Mouse (Mus musculus) midbrain, postnatal 0 days (tissue): ENCODE data around the gene Cnp. TPM values are rescaled to one million over a fixed set of nuclear protein-coding genes. Genes with fewer than 3 reads are reported as not detected.

Experiments used
- ATAC-seq: fragments of 200-750 bp; cut with Nextera tagmentation; 2 replicates; pipeline ENCODE4 v1.8.0; 2017; ENCODE audit warnings: moderate number of reproducible peaks, mild to moderate bottlenecking, moderate TSS enrichment, moderate library complexity; ENCODE audit not compliant: low FRiP score
- DNase-seq: peaks from one replicate; pipeline ENCODE4 v3.0.0-alpha.2; 2015; ENCODE audit warnings: low spot score
- H3K27ac ChIP-seq: fragments of 300-500 bp; sonication (generic); 2 replicates; pipeline ENCODE4 v1.5.1; 2014; ENCODE audit warnings: low read depth, mild to moderate bottlenecking, low read length, mixed read lengths
- H3K27me3 ChIP-seq: fragments of 300-500 bp; sonication (generic); 2 replicates; pipeline ENCODE4 v1.6.1; 2014; ENCODE audit warnings: low read length, control low read depth, mixed read lengths; ENCODE audit not compliant: insufficient read depth
- H3K36me3 ChIP-seq: fragments of 300-500 bp; sonication (generic); 2 replicates; pipeline ENCODE4 v1.6.1; 2014; ENCODE audit warnings: low read length, control low read depth, mixed read lengths; ENCODE audit not compliant: insufficient read depth
- H3K4me1 ChIP-seq: fragments of 300-500 bp; sonication (generic); 2 replicates; pipeline ENCODE4 v1.6.1; 2014; ENCODE audit warnings: mild to moderate bottlenecking, control low read depth, antibody characterized with exemption, low read length, mixed read lengths; ENCODE audit not compliant: insufficient read depth
- H3K4me2 ChIP-seq: fragments of 300-500 bp; sonication (generic); 2 replicates; pipeline ENCODE4 v1.6.1; 2014; ENCODE audit warnings: low read depth, mild to moderate bottlenecking, low read length, mixed read lengths; ENCODE audit not compliant: poor library complexity, severe bottlenecking
- H3K4me3 ChIP-seq: fragments of 300-500 bp; sonication (generic); 2 replicates; pipeline ENCODE4 v1.5.1; 2014; ENCODE audit warnings: low read depth, mild to moderate bottlenecking, low read length, moderate library complexity
- H3K9ac ChIP-seq: fragments of 300-500 bp; sonication (generic); replicated peaks from 2 replicates; pipeline ENCODE4 v1.6.1; 2014; ENCODE audit warnings: mild to moderate bottlenecking, low read length, moderate library complexity, mixed read lengths; ENCODE audit not compliant: poor library complexity, severe bottlenecking
- H3K9me3 ChIP-seq: fragments of 300-500 bp; sonication (generic); 2 replicates; pipeline ENCODE4 v1.6.1; 2016; ENCODE audit warnings: low read length, control low read depth
- CTCF ChIP-seq: IDR thresholded peaks from 2 replicates; pipeline ENCODE4 v1.5.1; 2016; ENCODE audit warnings: antibody characterized with exemption, mild to moderate bottlenecking
- WGBS: fragments of 180-500 bp; shearing (Covaris S2); extraction: QIAGEN DNeasy Blood & Tissue Kit; methylation state at CpG from one replicate; pipeline ENCODE4 v1.1.7; 2014; 5-methylcytosine and 5-hydroxymethylcytosine counted together
- polyA plus RNA-seq: library from polyadenylated mRNA; unstranded; fragments of >200 nt; fragmentation: Nextera tagmentation; extraction: Ambion mirVana; gene quantifications from 2 replicates; pipeline ENCODE4 v1.2.1, GENCODE M21; 2015
- total RNA-seq: library from RNA; depleted of rRNA; stranded (reverse); fragments of >200 nt; gene quantifications from 2 replicates; pipeline ENCODE4 v1.2.3, GENCODE M21; 2014; rRNA removed

Cnp gene
- total and polyA plus RNA-seq, 2 experiments from 2014 or later: 65.3 to 68.8 TPM

DNA sequence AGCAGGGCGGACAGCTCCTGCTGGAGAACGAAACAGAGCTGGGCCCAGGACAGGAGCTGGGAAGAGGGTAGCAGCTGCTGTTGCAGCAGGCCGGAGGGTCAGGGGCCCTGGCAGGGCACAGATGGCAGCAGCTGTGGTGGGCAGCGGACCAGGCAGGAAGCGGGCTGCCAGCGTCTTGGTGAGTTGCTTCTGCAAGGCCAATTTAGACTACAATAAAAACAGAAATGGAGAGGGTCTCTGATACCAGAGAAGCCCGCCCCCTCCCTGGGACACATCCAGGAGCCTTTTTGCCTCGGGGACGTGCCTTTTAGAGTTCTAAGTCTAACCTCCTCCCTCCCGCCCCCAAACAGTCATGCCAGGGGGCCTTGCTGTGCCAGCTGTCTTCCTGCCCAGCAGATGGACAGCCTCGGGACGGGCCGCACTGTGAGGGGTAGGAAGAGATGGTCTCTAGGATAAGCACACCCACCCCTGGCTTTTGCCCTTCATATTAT lies 54.2 kb downstream of the Cnp start:
- Histone ChIP-seq H3K36me3 (peaks cover 13% of the 10 kb centered on the region), H3K4me2 (no peak overlapping the region), H3K27ac (no peak overlapping the region), H3K4me1 (no peaks in the 10 kb centered on the region; the same call in 1 of the 2 replicates), H3K27me3 (no peaks in the 10 kb centered on the region), H3K9me3 (no peaks in the 10 kb centered on the region), H3K9ac (0 out of 2 replicates have a peak overlapping the region, but pooled peaks have one; percentile 39), H3K4me3 (no peak overlapping the region)
- no peak for TF ChIP-seq CTCF
- ATAC-seq: no peak
- peak; percentile 68 for DNase-seq
- WGBS: 43% methylated on average over 13 of the region's 13 CpGs

- H3K36me3 ChIP-seq: no peaks in the 10 kb centered on the region
- no peak for TF ChIP-seq CTCF
- no peaks in the 10 kb centered on the region for H3K4me1 ChIP-seq
- H3K27ac ChIP-seq: no peak overlapping the region
- H3K27me3 ChIP-seq: no peaks in the 10 kb centered on the region
- WGBS: 74% methylated on average over 7 of the region's 7 CpGs
- ATAC-seq (no peak), DNase-seq (no peak)
- H3K4me3 ChIP-seq: no peak overlapping the region
- H3K9me3 ChIP-seq: no peaks in the 10 kb centered on the region
- H3K4me2 ChIP-seq: no peak overlapping the region
- H3K9ac ChIP-seq: no peak overlapping the region
Measured at GRCm38 (mm10) chr11:100634530-100634929, 59.8 kb downstream of the Cnp start.

DNA sequence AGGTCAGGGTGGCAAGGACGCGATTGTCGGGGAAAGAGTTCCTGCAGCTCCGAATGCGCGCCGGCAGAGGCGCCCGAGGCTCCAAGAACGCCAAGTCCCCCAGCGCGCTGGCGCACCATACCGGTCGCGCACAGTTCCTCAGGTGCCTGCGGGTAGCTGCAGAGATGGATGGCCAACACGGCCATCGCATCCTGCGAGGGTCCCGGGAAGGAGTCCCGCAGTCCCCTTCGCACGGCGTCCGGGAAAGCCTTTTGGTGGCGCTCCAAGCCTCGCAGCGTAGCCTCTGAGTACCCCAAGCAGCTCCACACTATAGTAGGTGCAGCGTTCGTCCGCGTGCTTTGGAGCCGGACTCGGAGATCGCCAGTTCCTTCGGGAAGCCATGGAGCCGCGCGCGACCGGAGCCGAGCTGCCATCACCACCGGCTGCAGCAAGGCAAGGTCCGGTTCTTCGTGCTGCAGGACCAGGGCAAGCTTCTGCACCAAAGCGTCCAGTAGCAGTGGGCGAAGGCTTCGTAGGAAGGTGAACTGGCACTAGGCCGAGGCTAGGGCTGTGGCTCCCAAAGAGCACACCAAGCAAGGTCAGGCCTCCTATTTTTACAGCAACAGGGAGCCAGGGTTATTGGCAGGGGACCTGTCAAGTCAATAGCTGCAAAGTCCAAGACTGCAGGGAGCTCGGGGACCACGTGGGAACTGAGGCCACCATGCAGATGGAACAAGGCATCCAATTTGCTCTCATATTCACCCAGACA lies 65.6 kb downstream of the Cnp start:
- 7% methylated on average over 51 of the region's 52 CpGs for WGBS
- no peak for ATAC-seq
- no peaks in the 10 kb centered on the region for H3K36me3 ChIP-seq
- H3K27ac ChIP-seq: peak overlapping the region; percentile 51; the same call in 1 of the 2 replicates
- peak; percentile 76 for DNase-seq
- no peaks in the 10 kb centered on the region for H3K27me3 ChIP-seq
- H3K4me3 ChIP-seq: peak overlapping the region; percentile 41
- H3K9me3 ChIP-seq: no peaks in the 10 kb centered on the region
- no peaks in the 10 kb centered on the region; the same call in 1 of the 2 replicates for H3K4me1 ChIP-seq
- peak; percentile 71 for TF ChIP-seq CTCF
- peak overlapping the region; percentile 63 for H3K9ac ChIP-seq
- peak overlapping the region; percentile 71 for H3K4me2 ChIP-seq

Other genes starting within 250 kb of the Cnp start
- gene Gast, start 240.5 kb upstream of the Cnp start, total RNA-seq: not detected in 2 replicates
- gene Gast, start 240.5 kb upstream of the Cnp start, polyA plus RNA-seq: 1.1 and 2.2 TPM in 2 replicates
- gene Hap1, start 218.8 kb upstream of the Cnp start, total RNA-seq: 743 and 796 TPM in 2 replicates
- gene Hap1, start 218.8 kb upstream of the Cnp start, polyA plus RNA-seq: 597 and 631 TPM in 2 replicates
- gene Jup, start 177.1 kb upstream of the Cnp start, total RNA-seq: 133 and 156 TPM in 2 replicates
- gene Jup, start 177.1 kb upstream of the Cnp start, polyA plus RNA-seq: 69.7 and 75.5 TPM in 2 replicates
- gene P3h4, start 160.1 kb upstream of the Cnp start, total RNA-seq: 24.4 and 26.0 TPM in 2 replicates
- gene P3h4, start 160.1 kb upstream of the Cnp start, polyA plus RNA-seq: 23.4 and 23.7 TPM in 2 replicates
- gene Fkbp10, start 159.2 kb upstream of the Cnp start, total RNA-seq: 29.0 and 33.9 TPM in 2 replicates
- 19.9 and 21.8 TPM in 2 replicates for gene Fkbp10, start 159.2 kb upstream of the Cnp start, polyA plus RNA-seq
- gene Nt5c3b, start 133.1 kb upstream of the Cnp start, total RNA-seq: 57.2 and 58.5 TPM in 2 replicates
- 111 and 113 TPM in 2 replicates for gene Nt5c3b, start 133.1 kb upstream of the Cnp start, polyA plus RNA-seq
- 0.22 and 0.61 TPM in 2 replicates for gene Klhl10, start 133.0 kb upstream of the Cnp start, total RNA-seq
- 0.45 and 0.65 TPM in 2 replicates for gene Klhl10, start 133.0 kb upstream of the Cnp start, polyA plus RNA-seq
- 57.4 and 66.2 TPM in 2 replicates for gene Klhl11, start 102.2 kb upstream of the Cnp start, total RNA-seq
- gene Klhl11, start 102.2 kb upstream of the Cnp start, polyA plus RNA-seq: 9.1 and 10.3 TPM in 2 replicates
- gene Acly, start 46.9 kb upstream of the Cnp start, total RNA-seq: 207 and 228 TPM in 2 replicates
- gene Acly, start 46.9 kb upstream of the Cnp start, polyA plus RNA-seq: 116 and 120 TPM in 2 replicates
- 0.33 and 0.71 TPM in 2 replicates for gene Ttc25, start 29.3 kb upstream of the Cnp start, total RNA-seq
- 0.96 and 1.4 TPM in 2 replicates for gene Ttc25, start 29.3 kb upstream of the Cnp start, polyA plus RNA-seq
- gene Nkiras2, start 44.3 kb downstream of the Cnp start, total RNA-seq: 106 and 125 TPM in 2 replicates
- gene Nkiras2, start 44.3 kb downstream of the Cnp start, polyA plus RNA-seq: 80.9 and 89.3 TPM in 2 replicates
- 67.1 and 75.9 TPM in 2 replicates for gene Dnajc7, start 45.3 kb downstream of the Cnp start, total RNA-seq
- 228 and 234 TPM in 2 replicates for gene Dnajc7, start 45.3 kb downstream of the Cnp start, polyA plus RNA-seq
- 0.66 and 2.5 TPM in 2 replicates for gene Zfp385c, start 117.6 kb downstream of the Cnp start, total RNA-seq
- 0.53 and 0.98 TPM in 2 replicates for gene Zfp385c, start 117.6 kb downstream of the Cnp start, polyA plus RNA-seq
- 2.4 and 3.8 TPM in 2 replicates for gene Dhx58, start 129.4 kb downstream of the Cnp start, total RNA-seq
- gene Dhx58, start 129.4 kb downstream of the Cnp start, polyA plus RNA-seq: 1.8 and 2.2 TPM in 2 replicates
- gene Kat2a, start 137.6 kb downstream of the Cnp start, total RNA-seq: 62.8 and 75.6 TPM in 2 replicates
- gene Kat2a, start 137.6 kb downstream of the Cnp start, polyA plus RNA-seq: 69.9 and 70.0 TPM in 2 replicates
- gene Hspb9, start 138.9 kb downstream of the Cnp start, total RNA-seq: not detected in 2 replicates
- not detected in 2 replicates for gene Hspb9, start 138.9 kb downstream of the Cnp start, polyA plus RNA-seq
- gene Rab5c, start 163.3 kb downstream of the Cnp start, total RNA-seq: 218 and 250 TPM in 2 replicates
- 33.8 and 34.4 TPM in 2 replicates for gene Rab5c, start 163.3 kb downstream of the Cnp start, polyA plus RNA-seq
- gene Kcnh4, start 185.0 kb downstream of the Cnp start, total RNA-seq: 13.7 and 19.6 TPM in 2 replicates
- gene Kcnh4, start 185.0 kb downstream of the Cnp start, polyA plus RNA-seq: 6.1 and 7.4 TPM in 2 replicates
- gene Hcrt, start 188.0 kb downstream of the Cnp start, total RNA-seq: 4.5 and 6.7 TPM in 2 replicates
- 5.7 and 16.8 TPM in 2 replicates for gene Hcrt, start 188.0 kb downstream of the Cnp start, polyA plus RNA-seq
- 13.9 and 14.1 TPM in 2 replicates for gene Ghdc, start 196.1 kb downstream of the Cnp start, total RNA-seq
- 6.5 and 6.7 TPM in 2 replicates for gene Ghdc, start 196.1 kb downstream of the Cnp start, polyA plus RNA-seq